Mouse (Mus musculus): Measurements from ENCODE around the gene Sap25. TPM values are rescaled to one million over a fixed set of nuclear protein-coding genes. Genes with fewer than 3 reads are reported as not detected.

Gene Sap25
- total RNA-seq (2021) = 1 to 10 TPM; 4.8 to 7.2 TPM
- long read RNA-seq, experiment 1, partial matches to known transcripts = 0 of 1 reads
- long read RNA-seq, experiment 1, other reads (novel, unspliced or antisense) = 0 of 1 reads
- long read RNA-seq, experiment 2, partial matches to known transcripts = 0 of 1 reads
- long read RNA-seq, experiment 2, other reads (novel, unspliced or antisense) = 0 of 1 reads

DNA sequence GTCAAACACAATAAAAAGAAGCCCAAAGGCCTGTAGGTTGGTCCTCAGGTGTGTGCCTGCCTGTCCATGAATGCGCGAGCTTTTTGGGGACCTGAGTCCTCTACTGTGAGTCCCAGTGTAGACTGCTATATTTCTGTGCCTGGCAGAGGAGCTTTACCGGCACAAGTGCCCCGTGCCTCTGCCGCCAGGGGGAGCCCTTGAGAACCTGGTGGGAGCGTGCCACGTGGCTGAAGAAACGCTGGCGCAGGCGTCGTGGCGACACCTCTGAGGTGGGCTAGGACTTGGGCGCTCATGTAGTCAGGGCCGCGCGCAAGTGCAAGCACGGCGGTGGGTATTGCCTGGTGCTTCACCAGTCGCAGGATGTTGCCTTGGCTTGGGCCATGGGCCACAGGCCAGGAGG is at the start of gene Sap25:
Sap25 (plus strand) TSS at position 281 of the 400 bp plus-strand sequence.
- TF ChIP-seq CTCF (IDR thresholded peaks at IDR 0.05) = peak; percentile 41
- no peak within 1 kb of the TSS for H3K27ac ChIP-seq
- intact Hi-C loops (cut with DNase I) = no loop called here
- H3K4me3 ChIP-seq = no peak within 1 kb of the TSS
- no peak for DNase-seq (ENCODE audit: extremely low spot score in 1 of 2, low spot score in 2 of 2)

DNA sequence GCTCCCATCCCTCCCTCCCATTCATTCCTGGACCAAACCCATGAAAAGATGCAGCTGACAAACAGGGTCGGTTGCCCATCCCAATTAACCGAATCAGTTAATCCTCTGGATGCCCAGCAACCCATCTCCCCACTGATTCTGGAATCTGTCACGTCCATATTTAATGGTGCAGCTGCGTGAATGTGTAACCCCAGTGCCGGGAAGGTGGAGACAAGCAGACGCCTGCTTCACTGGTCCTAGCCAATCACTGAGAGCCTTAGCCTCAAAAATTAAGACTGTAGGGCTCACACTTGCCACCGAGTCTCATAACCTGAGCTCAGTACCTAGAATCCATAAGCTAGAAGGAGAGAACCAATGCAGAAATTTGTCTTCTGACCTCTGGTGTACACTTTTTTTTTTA is 45.2 kb upstream of the Sap25 start:
- Histone ChIP-seq H3K4me3 (no peak overlapping the region), H3K27ac (no peak overlapping the region)
- intact Hi-C loops (cut with DNase I) = loop anchor here (10.0 kb wide), 1 partner anchor 261 kb away; the partner anchor contains the start of gene Slc12a9
- TF ChIP-seq CTCF (IDR thresholded peaks at IDR 0.05) = no peak
- DNase-seq (ENCODE audit: extremely low spot score in 1 of 2, low spot score in 2 of 2) = no peak

DNA sequence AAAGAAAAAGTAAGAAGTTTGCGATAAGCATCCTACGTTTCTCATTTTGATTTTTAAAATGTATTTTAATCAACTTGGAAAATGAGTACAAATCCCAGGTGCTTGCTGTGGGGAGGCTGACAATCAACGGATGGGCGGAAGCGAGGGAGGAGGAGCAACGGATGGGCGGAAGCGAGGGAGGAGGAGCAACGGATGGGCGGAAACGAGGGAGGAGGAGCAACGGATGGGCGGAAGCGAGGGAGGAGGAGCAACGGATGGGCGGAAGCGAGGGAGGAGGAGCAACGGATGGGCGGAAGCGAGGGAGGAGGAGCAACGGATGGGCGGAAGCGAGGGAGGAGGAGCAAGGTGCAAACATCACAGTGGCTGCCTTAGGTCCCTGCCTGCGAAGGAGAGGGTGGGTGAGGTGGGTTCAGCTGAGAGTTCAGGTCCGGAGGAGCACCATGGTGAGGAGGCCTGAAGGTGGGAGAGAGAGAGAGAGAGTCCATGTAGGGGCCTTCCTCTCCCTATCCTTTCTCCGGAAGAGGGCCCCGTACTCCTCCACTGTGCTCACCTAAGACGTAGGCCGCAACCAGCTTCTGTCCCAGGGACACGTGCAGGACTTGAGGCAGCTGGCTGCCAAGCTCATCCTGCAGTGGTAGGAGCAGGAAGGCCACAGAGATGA is 44.4 kb upstream of the Sap25 start:
- Histone ChIP-seq H3K4me3 (no peak overlapping the region), H3K27ac (no peak overlapping the region)
- no peak for DNase-seq (ENCODE audit: extremely low spot score in 1 of 2, low spot score in 2 of 2)
- intact Hi-C loops (cut with DNase I) = loop anchor here (10.0 kb wide), 1 partner anchor 262 kb away; the partner anchor contains the start of gene Slc12a9
- no peak for TF ChIP-seq CTCF (IDR thresholded peaks at IDR 0.05)

DNA sequence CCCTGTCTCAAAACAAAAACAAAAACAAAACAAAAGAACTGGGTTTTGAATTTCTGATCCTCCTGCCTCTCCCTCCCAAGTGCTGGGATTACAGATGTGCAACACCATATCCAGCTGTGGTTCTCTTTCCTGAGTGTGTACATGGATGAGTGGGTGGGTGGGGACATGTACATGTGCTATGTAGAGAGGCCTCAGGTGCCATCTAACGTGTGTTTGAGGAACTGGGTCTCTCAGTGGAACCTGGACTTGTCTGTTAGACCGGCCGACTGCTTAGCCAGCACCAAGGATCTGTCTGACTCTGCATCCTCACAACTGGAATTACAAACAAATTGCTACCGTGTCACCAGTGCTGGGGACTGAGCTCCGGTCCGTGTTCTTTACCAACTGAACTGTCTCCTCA is 43.5 kb upstream of the Sap25 start:
- intact Hi-C loops (cut with DNase I) = loop anchor here (10.0 kb wide), 1 partner anchor 263 kb away; the partner anchor contains the start of gene Slc12a9

DNA sequence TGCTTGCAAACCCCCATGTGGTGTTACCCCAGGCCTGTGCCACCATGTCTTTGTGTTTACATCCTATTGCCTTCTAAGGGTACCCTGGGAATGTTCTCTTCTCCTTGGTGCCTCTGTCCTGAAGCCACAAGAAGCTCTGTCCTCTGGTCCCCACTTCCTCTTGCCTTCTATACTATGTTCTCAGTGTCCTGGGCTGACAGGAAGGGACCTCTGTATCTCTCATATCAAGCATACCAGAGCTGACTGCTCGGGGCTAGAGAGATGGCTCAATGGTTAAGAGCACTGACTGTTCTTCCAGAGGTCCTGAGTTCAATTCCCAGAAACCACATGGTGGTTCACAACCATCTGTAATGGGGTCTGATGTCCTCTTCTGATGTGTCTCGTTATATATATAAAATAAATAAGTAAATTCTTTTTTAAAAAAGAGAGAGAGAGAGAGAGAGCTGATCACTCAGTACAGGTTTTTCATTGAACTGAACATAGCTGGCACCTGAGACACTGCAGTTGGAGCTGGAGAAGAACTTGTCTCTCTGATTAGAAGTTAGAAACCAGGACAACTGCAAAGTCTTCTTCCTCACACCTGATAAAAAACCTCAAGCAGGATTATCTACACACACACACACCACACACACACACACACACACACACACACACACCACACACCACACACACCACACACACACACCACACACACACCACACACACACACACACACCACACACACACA is 42.9 kb upstream of the Sap25 start:
- intact Hi-C loops (cut with DNase I) = loop anchor here (10.0 kb wide), 1 partner anchor 263 kb away; the partner anchor contains the start of gene Slc12a9
- H3K27ac ChIP-seq = no peak overlapping the region
- no peak for DNase-seq (ENCODE audit: extremely low spot score in 1 of 2, low spot score in 2 of 2)
- no peak for TF ChIP-seq CTCF (IDR thresholded peaks at IDR 0.05)
- no peak overlapping the region for H3K4me3 ChIP-seq

More for the DNA sequence above, 43.5 kb upstream of the Sap25 start:
- no peak for TF ChIP-seq CTCF (IDR thresholded peaks at IDR 0.05)
- H3K27ac ChIP-seq = no peak overlapping the region
- H3K4me3 ChIP-seq = no peak overlapping the region
- no peak for DNase-seq (ENCODE audit: extremely low spot score in 1 of 2, low spot score in 2 of 2)

DNA sequence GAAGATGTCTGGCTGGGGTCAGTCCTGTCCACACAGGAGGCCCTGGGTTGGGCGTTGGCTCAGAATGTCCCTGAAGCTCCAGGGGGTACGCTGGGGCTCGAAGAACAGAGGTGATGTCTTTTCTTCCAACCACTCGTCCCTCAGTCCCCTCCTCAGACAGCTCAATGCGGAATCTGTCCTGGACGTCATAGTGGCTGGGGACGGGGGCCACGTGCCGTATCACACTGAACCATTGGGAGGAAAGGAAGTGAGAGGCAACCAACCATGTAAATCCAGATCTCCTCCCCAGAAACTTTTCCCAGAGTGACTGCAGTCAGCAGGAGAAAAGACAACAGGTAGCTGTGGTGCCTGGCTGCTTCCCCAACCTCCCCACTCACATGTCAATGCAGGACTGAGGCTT is 41.5 kb upstream of the Sap25 start:
- no peak overlapping the region for H3K27ac ChIP-seq
- H3K4me3 ChIP-seq = peak overlapping the region; percentile 84

DNA sequence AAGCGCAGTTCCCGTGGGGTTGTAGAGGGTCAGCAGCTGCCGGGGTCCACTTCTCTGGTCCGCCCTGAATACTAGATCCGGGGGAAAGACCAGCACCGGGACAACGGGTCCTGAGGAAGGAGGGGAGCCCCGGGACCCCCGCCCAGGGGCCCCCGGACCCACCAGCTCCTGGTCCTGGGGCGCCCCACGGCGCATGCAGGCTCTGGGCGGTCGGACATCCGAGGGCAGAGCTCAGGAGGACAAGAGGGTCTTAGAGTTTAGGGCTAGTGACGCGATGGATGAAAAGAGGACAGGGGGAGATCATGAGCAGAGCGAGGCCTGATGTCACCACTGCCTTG is 40.9 kb upstream of the Sap25 start:
- TF ChIP-seq CTCF (IDR thresholded peaks at IDR 0.05) = no peak
- DNase-seq (ENCODE audit: extremely low spot score in 1 of 2, low spot score in 2 of 2) = no peak
- Histone ChIP-seq H3K27ac (peak overlapping the region; percentile 94), H3K4me3 (peak overlapping the region; percentile 84)
- intact Hi-C loops (cut with DNase I) = loop anchor here (10.0 kb wide), 1 partner anchor 615 kb away; the partner anchor contains the start of genes Plod3 and Znhit1

More for the DNA sequence above, 41.5 kb upstream of the Sap25 start:
- DNase-seq (ENCODE audit: extremely low spot score in 1 of 2, low spot score in 2 of 2) = no peak
- intact Hi-C loops (cut with DNase I) = loop anchor here (10.0 kb wide), 1 partner anchor 265 kb away; the partner anchor contains the start of gene Slc12a9
- TF ChIP-seq CTCF (IDR thresholded peaks at IDR 0.05) = no peak

DNA sequence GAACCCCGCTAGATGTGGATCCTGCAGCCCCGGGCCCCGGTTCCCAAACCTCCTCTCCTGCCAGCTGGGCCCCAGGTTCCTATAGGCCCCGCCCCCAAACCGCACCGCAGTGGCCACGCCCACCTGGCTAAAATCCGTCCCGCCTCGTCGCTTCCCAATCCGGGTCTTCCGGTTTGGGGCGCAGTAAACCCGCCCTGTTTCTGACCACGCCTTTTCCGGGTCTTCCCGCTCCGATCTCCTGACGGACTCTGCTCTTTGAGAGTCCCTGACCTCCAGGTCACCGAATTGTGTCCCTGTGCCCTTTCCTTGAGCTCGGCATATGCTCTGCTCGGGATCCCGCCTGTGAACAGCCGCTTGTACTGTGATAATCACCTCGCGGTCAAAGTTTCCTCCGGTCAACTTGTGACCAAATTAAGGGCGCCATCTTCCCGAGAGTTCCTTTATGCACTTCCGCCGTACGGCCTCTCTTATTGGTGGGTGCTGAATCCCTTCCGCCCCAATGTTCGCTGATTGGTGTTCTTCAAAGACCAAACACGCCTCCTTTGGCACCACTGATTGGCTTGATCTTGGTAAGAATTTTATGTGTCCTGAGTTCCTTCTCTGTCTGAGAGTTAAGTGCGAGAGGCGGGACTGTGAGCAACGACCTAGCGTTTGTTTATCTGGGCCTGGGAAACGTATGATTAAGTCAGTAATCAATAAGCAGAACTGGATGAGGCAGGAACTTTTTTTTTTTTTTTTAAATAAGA is 40.3 kb upstream of the Sap25 start, which contains the start of gene Mospd3:
Mospd3 (minus strand) TSS at position 440 of the 746 bp plus-strand sequence.
- Histone ChIP-seq H3K27ac (peak within 1 kb of the TSS; percentile 94), H3K4me3 (peak within 1 kb of the TSS; percentile 84)
- DNase-seq (ENCODE audit: extremely low spot score in 1 of 2, low spot score in 2 of 2) = peak; percentile 94
- intact Hi-C loops (cut with DNase I) = loop anchor here (1.0 to 10.0 kb wide), 2 partner anchors 28 to 616 kb away; partner anchors contain the start of genes Plod3 and Znhit1
- TF ChIP-seq CTCF (IDR thresholded peaks at IDR 0.05) = no peak; the same call in 1 of the 2 replicates

DNA sequence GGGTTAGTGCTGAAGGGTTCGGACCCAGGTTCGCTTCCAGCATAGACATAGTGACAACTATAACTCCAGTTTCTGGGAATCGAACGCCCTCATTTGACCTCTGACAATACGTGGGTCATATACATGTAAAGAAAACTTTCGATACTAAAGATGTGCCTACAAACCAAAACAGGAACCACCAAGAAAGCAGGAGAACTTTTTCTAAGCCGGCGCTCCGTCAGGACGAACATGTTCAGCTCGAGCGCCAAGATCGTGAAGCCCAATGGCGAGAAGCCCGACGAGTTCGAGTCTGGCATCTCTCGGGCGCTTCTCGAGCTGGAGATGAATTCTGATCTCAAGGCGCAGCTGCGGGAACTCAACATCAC is 39.8 kb upstream of the Sap25 start:
- DNase-seq (ENCODE audit: extremely low spot score in 1 of 2, low spot score in 2 of 2) = no peak
- intact Hi-C loops (cut with DNase I) = loop anchor here (1.0 to 10.0 kb wide), 2 partner anchors 27 to 617 kb away; partner anchors contain the start of genes Plod3 and Znhit1
- H3K27ac ChIP-seq = peak overlapping the region; percentile 16; the same call in 1 of the 2 replicates
- no peak for TF ChIP-seq CTCF (IDR thresholded peaks at IDR 0.05)
- H3K4me3 ChIP-seq = peak overlapping the region; percentile 84

DNA sequence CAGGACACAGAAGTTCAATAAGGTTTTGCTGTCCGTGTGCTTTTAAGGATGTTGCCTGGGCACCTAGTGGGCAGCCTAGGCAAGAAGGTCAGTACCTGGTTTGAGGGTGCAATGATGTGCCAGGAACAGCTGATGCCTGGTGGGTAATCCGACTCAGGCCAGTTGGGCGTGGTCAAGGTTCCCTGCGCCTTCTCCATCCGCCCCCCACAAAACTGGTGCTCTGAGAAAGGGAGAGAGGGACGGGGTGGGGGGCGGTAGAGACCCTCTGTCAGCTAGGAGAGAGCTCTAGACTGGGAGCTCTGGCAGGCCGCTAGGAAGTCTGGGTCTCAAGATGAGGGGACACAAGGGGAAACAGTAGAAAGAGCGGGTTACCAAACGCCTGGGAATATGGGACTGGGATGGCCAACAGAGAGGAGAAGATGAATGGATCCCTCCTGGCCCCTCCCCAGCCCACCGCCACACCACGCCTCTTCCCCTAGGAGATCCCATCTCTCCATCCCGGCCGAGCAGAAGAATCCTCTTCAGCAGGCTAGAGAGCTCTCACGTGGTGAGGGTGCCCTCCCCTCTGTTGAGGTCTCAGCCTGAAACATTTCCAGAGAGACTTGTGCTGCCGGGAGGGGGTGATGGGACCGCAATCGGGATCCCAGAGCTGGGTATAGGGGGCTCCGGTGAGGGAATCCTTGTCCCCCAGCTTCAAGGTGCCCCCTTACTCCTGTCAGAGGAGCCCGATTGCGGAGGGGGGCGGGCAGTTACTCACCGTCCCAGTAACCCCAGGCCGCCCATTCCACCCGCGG is 33.1 kb upstream of the Sap25 start:
- no peak for DNase-seq (ENCODE audit: extremely low spot score in 1 of 2, low spot score in 2 of 2)
- H3K27ac ChIP-seq = no peak overlapping the region
- H3K4me3 ChIP-seq = no peak overlapping the region
- intact Hi-C loops (cut with DNase I) = loop anchor here (10.0 kb wide), 1 partner anchor 623 kb away; the partner anchor contains the start of genes Plod3 and Znhit1
- no peak for TF ChIP-seq CTCF (IDR thresholded peaks at IDR 0.05)
